Mouse (Mus musculus): ENCODE data around the gene Mok. TPM values are rescaled to one million over a fixed set of nuclear protein-coding genes. Genes with fewer than 3 reads are reported as not detected.

Mok gene
- total RNA-seq, 2 experiments from 2014 or later, result 0.65 to 0.78 TPM

GRCm38 (mm10) chr12:110775628-110776426, 64.9 kb downstream of the Mok start:
- no peak for DNase-seq

GRCm38 (mm10) chr12:110771961-110772360, 68.8 kb downstream of the Mok start:
- DNase-seq, result no peak
- intact Hi-C loops (cut with DNase I), result no loop called here

More at GRCm38 (mm10) chr12:110775628-110776426, 64.9 kb downstream of the Mok start:
- intact Hi-C loops (cut with DNase I), result loop anchor here (2.0 kb wide), 1 partner anchor 13 kb away; no protein-coding TSS in a partner anchor

- intact Hi-C loops (cut with DNase I), result no loop called here
- no peak for DNase-seq
Observed at GRCm38 (mm10) chr12:110770479-110771247, 70.1 kb downstream of the Mok start.

- DNase-seq, result no peak
- intact Hi-C loops (cut with DNase I), result no loop called here
Observed at GRCm38 (mm10) chr12:110769660-110770297, 71.0 kb downstream of the Mok start.

GRCm38 (mm10) chr12:110768562-110768961, 72.2 kb downstream of the Mok start:
- intact Hi-C loops (cut with DNase I), result no loop called here
- DNase-seq, result no peak

- no peak for DNase-seq
Observed at GRCm38 (mm10) chr12:110764531-110764930, 76.2 kb downstream of the Mok start.

GRCm38 (mm10) chr12:110762321-110762720, 78.4 kb downstream of the Mok start:
- intact Hi-C loops (cut with DNase I), result loop anchor here (2.0 kb wide), 1 partner anchor 14 kb away; no protein-coding TSS in a partner anchor

More at GRCm38 (mm10) chr12:110764531-110764930, 76.2 kb downstream of the Mok start:
- intact Hi-C loops (cut with DNase I), result no loop called here

GRCm38 (mm10) chr12:110758932-110759331, 81.8 kb downstream of the Mok start:
- intact Hi-C loops (cut with DNase I), result no loop called here
- no peak for DNase-seq

More at GRCm38 (mm10) chr12:110762321-110762720, 78.4 kb downstream of the Mok start:
- DNase-seq, result no peak

Other genes starting within 250 kb of the Mok start
- 100 to 1,000 TPM; 147 to 161 TPM for gene Dync1h1, start 239.5 kb downstream of the Mok start, total RNA-seq (2021)
- not detected for gene 1700001K19Rik, start 158.3 kb downstream of the Mok start, total RNA-seq (2021)
- 100 to 1,000 TPM in 1 of 2 experiments, 10 to 100 TPM in 1; 98.6 to 163 TPM for gene Hsp90aa1, start 138.2 kb downstream of the Mok start, total RNA-seq (2021)
- gene Wdr20, start 103.0 kb downstream of the Mok start, total RNA-seq (2021), result 10 to 100 TPM; 32.9 to 35.2 TPM
- 1 to 10 TPM; 7.9 to 8.0 TPM for gene Zfp839, start 9.3 kb upstream of the Mok start, total RNA-seq (2021)
- 10 to 100 TPM; 35.3 to 38.1 TPM for gene Cinp, start 48.2 kb upstream of the Mok start, total RNA-seq (2021)
- gene Tecpr2, start 48.3 kb upstream of the Mok start, total RNA-seq (2021), result 1 to 10 TPM; 5.7 to 6.0 TPM
- gene Ankrd9, start 138.1 kb upstream of the Mok start, total RNA-seq (2021), result 10 to 100 TPM; 81.0 to 82.1 TPM
- gene Rcor1, start 198.4 kb upstream of the Mok start, total RNA-seq (2021), result 10 to 100 TPM; 22.0 to 22.3 TPM

Measured in heart, postnatal 14 days (tissue).